Mouse (Mus musculus) midbrain, embryonic 11.5 days (tissue): ENCODE data around the gene Ccnc. TPM values are rescaled to one million over a fixed set of nuclear protein-coding genes. Genes with fewer than 3 reads are reported as not detected.
"Not testable (repeated sequence)": the region's sequence is repeated elsewhere in the genome, so short reads cannot be mapped to it uniquely, and the experiment has no call there.

Experiments
- ATAC-seq: fragments of 200-750 bp; cut with Nextera tagmentation; 2 replicates; pipeline ENCODE4 v1.8.0; 2017; ENCODE audit warnings: moderate TSS enrichment, moderate library complexity; ENCODE audit not compliant: low FRiP score
- DNase-seq: peaks from one replicate; pipeline ENCODE4 v3.0.0; 2015; ENCODE audit warnings: low spot score; ENCODE audit errors: missing footprints
- H3K27ac ChIP-seq: fragments of 300-500 bp; sonication (generic); 2 replicates; pipeline ENCODE4 v1.5.1; 2014; ENCODE audit warnings: low read depth, low read length
- H3K27me3 ChIP-seq: fragments of 300-500 bp; sonication (generic); 2 replicates; pipeline ENCODE4 v1.6.1; 2014; ENCODE audit warnings: mild to moderate bottlenecking, low read length, moderate library complexity, mixed read lengths; ENCODE audit not compliant: control insufficient read depth, insufficient read depth
- H3K36me3 ChIP-seq: fragments of 300-500 bp; sonication (generic); 2 replicates; pipeline ENCODE4 v1.6.1; 2014; ENCODE audit warnings: mild to moderate bottlenecking, low read length, moderate library complexity, mixed read lengths; ENCODE audit not compliant: control insufficient read depth, insufficient read depth
- H3K4me1 ChIP-seq: fragments of 300-500 bp; sonication (generic); 2 replicates; pipeline ENCODE4 v1.6.1; 2014; ENCODE audit warnings: low read length; ENCODE audit not compliant: control insufficient read depth, insufficient read depth
- H3K4me2 ChIP-seq: fragments of 300-500 bp; sonication (generic); 2 replicates; pipeline ENCODE4 v1.6.1; 2014; ENCODE audit warnings: mild to moderate bottlenecking, moderate library complexity
- H3K4me3 ChIP-seq: fragments of 300-500 bp; sonication (generic); 2 replicates; pipeline ENCODE4 v1.5.1; 2014; ENCODE audit warnings: low read depth, low read length
- H3K9ac ChIP-seq: fragments of 300-500 bp; sonication (generic); 2 replicates; pipeline ENCODE4 v1.6.1; 2014; ENCODE audit warnings: low read length
- H3K9me3 ChIP-seq: fragments of 300-500 bp; sonication (generic); 2 replicates; pipeline ENCODE4 v1.6.1; 2016; ENCODE audit warnings: low read length; ENCODE audit not compliant: control insufficient read depth
- WGBS: fragments of 180-500 bp; shearing (Covaris S2); extraction: QIAGEN DNeasy Blood & Tissue Kit; methylation state at CpG from one replicate; pipeline ENCODE4 v1.1.7; 2014; 5-methylcytosine and 5-hydroxymethylcytosine counted together
- polyA plus RNA-seq: library from polyadenylated mRNA; unstranded; fragments of >200 nt; fragmentation: Nextera tagmentation; extraction: Ambion mirVana; gene quantifications from 2 replicates; pipeline ENCODE4 v1.2.1, GENCODE M21; 2014

Ccnc gene
- polyA plus RNA-seq, 1 experiment from 2014 or later: 89.6 TPM

GRCm38 (mm10) chr4:21705046-21705445 lies 22.5 kb upstream of the Ccnc start:
- Histone ChIP-seq H3K4me2 (no peak overlapping the region), H3K9me3 (no peaks in the 10 kb centered on the region), H3K27ac (no peak overlapping the region), H3K27me3 (no peaks in the 10 kb centered on the region), H3K4me1 (no peaks in the 10 kb centered on the region), H3K4me3 (no peak overlapping the region), H3K36me3 (no peaks in the 10 kb centered on the region), H3K9ac (no peak overlapping the region)
- DNase-seq: peak; percentile 66
- no peak for ATAC-seq
- WGBS: 58% methylated on average over 1 of the region's 1 CpGs

GRCm38 (mm10) chr4:21712147-21712546 lies 15.4 kb upstream of the Ccnc start:
- Histone ChIP-seq H3K36me3 (no peaks in the 10 kb centered on the region), H3K9ac (no peak overlapping the region; the same call in 1 of the 2 replicates), H3K9me3 (no peaks in the 10 kb centered on the region), H3K27ac (no peak overlapping the region), H3K27me3 (no peaks in the 10 kb centered on the region), H3K4me2 (peak overlapping the region; percentile 35), H3K4me3 (0 out of 2 replicates have a peak overlapping the region, but pooled peaks have one; percentile 3), H3K4me1 (0 out of 2 replicates have a peak, but pooled peaks cover 5% of the 10 kb centered on the region)
- 5% methylated on average over 13 of the region's 13 CpGs for WGBS
- ATAC-seq (peak; percentile 87), DNase-seq (peak; percentile 91)

- ATAC-seq (peak; percentile 50), DNase-seq (peak; percentile 87)
- Histone ChIP-seq H3K27me3 (no peaks in the 10 kb centered on the region), H3K36me3 (no peaks in the 10 kb centered on the region), H3K9ac (no peak overlapping the region), H3K4me2 (no peak overlapping the region), H3K4me1 (no peaks in the 10 kb centered on the region), H3K4me3 (no peak overlapping the region), H3K9me3 (no peaks in the 10 kb centered on the region), H3K27ac (no peak overlapping the region)
- WGBS: 42% methylated on average over 7 of the region's 7 CpGs
Measured at GRCm38 (mm10) chr4:21722752-21723334, 4.7 kb upstream of the Ccnc start.

- DNase-seq (peak; percentile 98), ATAC-seq (peak; percentile 51)
- Histone ChIP-seq H3K9me3 (no peaks in the 10 kb centered on the region), H3K4me1 (peaks cover 5% of the 10 kb centered on the region; the same call in 1 of the 2 replicates), H3K36me3 (no peaks in the 10 kb centered on the region), H3K4me2 (peak overlapping the region; percentile 60), H3K27me3 (no peaks in the 10 kb centered on the region), H3K4me3 (peak overlapping the region; percentile 88), H3K27ac (peak overlapping the region; percentile 41), H3K9ac (peak overlapping the region; percentile 91)
- WGBS: 1% methylated on average over 22 of the region's 22 CpGs
Measured at GRCm38 (mm10) chr4:21726912-21727614, 438 bp upstream of the Ccnc start.

GRCm38 (mm10) chr4:21739169-21739568 lies 11.7 kb downstream of the Ccnc start:
- no peak overlapping the region for H3K27ac ChIP-seq
- whole genome bisulfite sequencing: 96% methylated on average over 4 of the region's 4 CpGs
- no peak overlapping the region for H3K4me3 ChIP-seq
- no peaks in the 10 kb centered on the region for H3K27me3 ChIP-seq
- H3K4me2 ChIP-seq: no peak overlapping the region
- no peaks in the 10 kb centered on the region for H3K9me3 ChIP-seq
- no peaks in the 10 kb centered on the region for H3K4me1 ChIP-seq
- ATAC-seq (no peak), DNase-seq (no peak)
- no peaks in the 10 kb centered on the region; the same call in 1 of the 2 replicates for H3K36me3 ChIP-seq
- H3K9ac ChIP-seq: no peak overlapping the region

- H3K9ac ChIP-seq, H3K36me3 ChIP-seq, H3K9me3 ChIP-seq, H3K4me1 ChIP-seq, DNase-seq, H3K27ac ChIP-seq, H3K4me3 ChIP-seq, H3K27me3 ChIP-seq, H3K4me2 ChIP-seq, ATAC-seq: not testable (repeated sequence)
- WGBS: 94% methylated on average over 8 of the region's 8 CpGs
Measured at GRCm38 (mm10) chr4:21744142-21744541, 16.6 kb downstream of the Ccnc start.

GRCm38 (mm10) chr4:21745723-21746122 lies 18.2 kb downstream of the Ccnc start:
- no peaks in the 10 kb centered on the region for H3K4me1 ChIP-seq
- no peak overlapping the region for H3K4me3 ChIP-seq
- H3K36me3 ChIP-seq: no peaks in the 10 kb centered on the region; the same call in 1 of the 2 replicates
- no peaks in the 10 kb centered on the region for H3K9me3 ChIP-seq
- DNase-seq (no peak), ATAC-seq (no peak)
- H3K9ac ChIP-seq: no peak overlapping the region
- 87% methylated on average over 5 of the region's 5 CpGs for WGBS
- no peak overlapping the region for H3K4me2 ChIP-seq
- no peaks in the 10 kb centered on the region for H3K27me3 ChIP-seq
- no peak overlapping the region for H3K27ac ChIP-seq

- no peaks in the 10 kb centered on the region for H3K4me1 ChIP-seq
- 67% methylated on average over 4 of the region's 4 CpGs for WGBS
- H3K4me2 ChIP-seq: no peak overlapping the region
- no peak for DNase-seq
- no peaks in the 10 kb centered on the region; the same call in 1 of the 2 replicates for H3K36me3 ChIP-seq
- no peak for ATAC-seq
- no peaks in the 10 kb centered on the region for H3K9me3 ChIP-seq
- no peak overlapping the region for H3K27ac ChIP-seq
- H3K4me3 ChIP-seq: no peak overlapping the region
- H3K27me3 ChIP-seq: no peaks in the 10 kb centered on the region
- no peak overlapping the region for H3K9ac ChIP-seq
Measured at GRCm38 (mm10) chr4:21755123-21755789, 27.8 kb downstream of the Ccnc start.

- Histone ChIP-seq H3K9me3 (no peaks in the 10 kb centered on the region), H3K36me3 (no peaks in the 10 kb centered on the region; the same call in 1 of the 2 replicates), H3K4me3 (no peak overlapping the region), H3K27ac (no peak overlapping the region), H3K27me3 (no peaks in the 10 kb centered on the region), H3K9ac (no peak overlapping the region), H3K4me1 (no peaks in the 10 kb centered on the region), H3K4me2 (no peak overlapping the region)
- no peak for DNase-seq
- WGBS: 60% methylated on average over 1 of the region's 1 CpGs
- ATAC-seq: no peak
Measured at GRCm38 (mm10) chr4:21758860-21759259, 31.4 kb downstream of the Ccnc start.
